Mouse (Mus musculus): ENCODE measurements around the gene Txnl4b. TPM values are rescaled to one million over a fixed set of nuclear protein-coding genes. Genes with fewer than 3 reads are reported as not detected.

Txnl4b gene
- polyA plus RNA-seq, 1 experiment from 2014 or later, result 20.6 TPM

DNA sequence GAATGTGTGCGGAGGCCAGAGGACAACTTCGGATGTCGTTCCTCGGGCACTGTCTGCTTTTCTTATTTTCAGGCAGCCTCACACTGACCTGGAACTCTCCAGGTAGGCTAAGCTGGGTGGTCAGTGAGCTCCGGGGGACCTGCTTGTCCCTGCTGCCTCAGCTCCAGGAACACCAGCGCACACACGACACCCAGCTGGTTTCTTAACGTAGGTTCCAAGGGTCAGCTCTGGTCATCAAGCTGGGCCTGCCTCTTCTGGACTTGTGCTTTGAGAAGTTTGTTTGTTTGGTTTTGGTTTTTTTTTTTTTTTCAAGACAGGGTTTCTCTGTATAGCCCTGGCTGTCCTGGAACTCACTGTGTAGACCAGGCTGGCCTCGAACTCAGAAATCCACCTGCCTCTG, 25.2 kb downstream of the Txnl4b start:
- Histone ChIP-seq H3K36me3 (ENCODE audit: control insufficient read depth, insufficient read depth, low read length) (peaks cover 7% of the 10 kb centered on the region; the same call in 1 of the 2 replicates), H3K4me1 (ENCODE audit: control insufficient read depth, insufficient read depth, low read length) (no peaks in the 10 kb centered on the region), H3K4me2 (replicated peaks; ENCODE audit: low read depth, low read length) (no peak overlapping the region), H3K27me3 (ENCODE audit: control insufficient read depth, insufficient read depth, low read length) (no peaks in the 10 kb centered on the region), H3K9ac (replicated peaks; ENCODE audit: low read depth, low read length) (no peak overlapping the region), H3K4me3 (ENCODE audit: low read depth, low read length) (no peak overlapping the region), H3K9me3 (ENCODE audit: control insufficient read depth, low read depth, low read length) (no peaks in the 10 kb centered on the region), H3K27ac (ENCODE audit: low read length) (no peak overlapping the region)
- WGBS, result 85% methylated on average over 9 of the region's 9 CpGs
- ATAC-seq (ENCODE audit: insufficient number of reproducible peaks, insufficient read depth, low FRiP score, low read depth), result no peak

DNA sequence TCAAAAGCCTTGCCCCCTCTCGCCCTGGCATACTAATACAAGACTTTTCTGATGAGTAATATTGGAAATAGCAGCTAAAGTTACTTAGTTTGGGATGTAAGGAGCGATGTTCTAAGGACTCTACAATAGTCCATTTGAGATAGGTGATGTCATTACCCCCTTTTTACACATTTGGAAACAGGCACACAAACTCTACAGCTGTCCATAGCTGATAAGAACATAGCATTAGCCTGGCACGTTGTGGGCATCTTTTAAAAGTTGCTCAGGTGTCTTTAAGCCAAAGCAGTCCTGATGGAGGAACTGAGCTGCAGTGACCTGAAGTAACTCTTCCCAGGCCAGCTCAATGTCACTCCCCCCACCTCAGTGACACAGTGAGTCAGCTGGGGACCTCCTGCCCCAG, 25.7 kb downstream of the Txnl4b start:
- Histone ChIP-seq H3K27ac (ENCODE audit: low read length) (no peak overlapping the region), H3K9me3 (ENCODE audit: control insufficient read depth, low read depth, low read length) (no peaks in the 10 kb centered on the region), H3K9ac (replicated peaks; ENCODE audit: low read depth, low read length) (no peak overlapping the region), H3K27me3 (ENCODE audit: control insufficient read depth, insufficient read depth, low read length) (no peaks in the 10 kb centered on the region), H3K4me3 (ENCODE audit: low read depth, low read length) (no peak overlapping the region), H3K4me1 (ENCODE audit: control insufficient read depth, insufficient read depth, low read length) (no peaks in the 10 kb centered on the region), H3K36me3 (ENCODE audit: control insufficient read depth, insufficient read depth, low read length) (peaks cover 7% of the 10 kb centered on the region; the same call in 1 of the 2 replicates), H3K4me2 (replicated peaks; ENCODE audit: low read depth, low read length) (no peak overlapping the region)
- no peak for ATAC-seq (ENCODE audit: insufficient number of reproducible peaks, insufficient read depth, low FRiP score, low read depth)
- WGBS, result 88% methylated on average over 3 of the region's 3 CpGs

DNA sequence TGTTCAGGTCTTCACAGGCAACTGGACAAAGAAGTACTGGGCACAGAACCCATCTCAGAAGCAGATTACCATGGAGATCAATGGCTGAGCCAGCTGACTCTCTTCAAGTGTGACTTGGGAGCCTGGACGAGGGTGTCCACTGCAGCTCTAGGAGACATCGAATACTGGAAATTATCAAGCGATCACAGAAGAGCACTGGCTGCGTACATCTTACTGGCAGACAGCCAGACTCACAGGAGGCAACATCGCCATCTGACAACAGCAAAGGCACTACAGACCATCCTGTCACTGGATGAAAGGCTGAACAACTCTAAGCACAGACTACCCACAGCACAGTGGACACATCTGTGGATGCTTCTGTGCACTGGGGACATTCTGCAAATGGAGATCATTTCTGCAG, 26.5 kb downstream of the Txnl4b start:
- Histone ChIP-seq H3K4me2 (replicated peaks; ENCODE audit: low read depth, low read length) (no peak overlapping the region), H3K9ac (replicated peaks; ENCODE audit: low read depth, low read length) (no peak overlapping the region), H3K4me3 (ENCODE audit: low read depth, low read length) (no peak overlapping the region), H3K9me3 (ENCODE audit: control insufficient read depth, low read depth, low read length) (no peaks in the 10 kb centered on the region), H3K36me3 (ENCODE audit: control insufficient read depth, insufficient read depth, low read length) (peaks cover 7% of the 10 kb centered on the region; the same call in 1 of the 2 replicates), H3K4me1 (ENCODE audit: control insufficient read depth, insufficient read depth, low read length) (no peaks in the 10 kb centered on the region), H3K27ac (ENCODE audit: low read length) (no peak overlapping the region), H3K27me3 (ENCODE audit: control insufficient read depth, insufficient read depth, low read length) (no peaks in the 10 kb centered on the region)
- 84% methylated on average over 5 of the region's 5 CpGs for WGBS
- ATAC-seq (ENCODE audit: insufficient number of reproducible peaks, insufficient read depth, low FRiP score, low read depth), result no peak

- Histone ChIP-seq H3K27ac (ENCODE audit: low read length) (no peak overlapping the region), H3K27me3 (ENCODE audit: control insufficient read depth, insufficient read depth, low read length) (no peaks in the 10 kb centered on the region), H3K9me3 (ENCODE audit: control insufficient read depth, low read depth, low read length) (no peaks in the 10 kb centered on the region), H3K36me3 (ENCODE audit: control insufficient read depth, insufficient read depth, low read length) (peaks cover 7% of the 10 kb centered on the region; the same call in 1 of the 2 replicates), H3K9ac (replicated peaks; ENCODE audit: low read depth, low read length) (no peak overlapping the region), H3K4me3 (ENCODE audit: low read depth, low read length) (no peak overlapping the region), H3K4me2 (replicated peaks; ENCODE audit: low read depth, low read length) (no peak overlapping the region), H3K4me1 (ENCODE audit: control insufficient read depth, insufficient read depth, low read length) (no peaks in the 10 kb centered on the region)
- no peak for ATAC-seq (ENCODE audit: insufficient number of reproducible peaks, insufficient read depth, low FRiP score, low read depth)
- 65% methylated on average over 6 of the region's 6 CpGs for WGBS
Measured at GRCm38 (mm10) chr8:109593117-109593788, 27.6 kb downstream of the Txnl4b start.

DNA sequence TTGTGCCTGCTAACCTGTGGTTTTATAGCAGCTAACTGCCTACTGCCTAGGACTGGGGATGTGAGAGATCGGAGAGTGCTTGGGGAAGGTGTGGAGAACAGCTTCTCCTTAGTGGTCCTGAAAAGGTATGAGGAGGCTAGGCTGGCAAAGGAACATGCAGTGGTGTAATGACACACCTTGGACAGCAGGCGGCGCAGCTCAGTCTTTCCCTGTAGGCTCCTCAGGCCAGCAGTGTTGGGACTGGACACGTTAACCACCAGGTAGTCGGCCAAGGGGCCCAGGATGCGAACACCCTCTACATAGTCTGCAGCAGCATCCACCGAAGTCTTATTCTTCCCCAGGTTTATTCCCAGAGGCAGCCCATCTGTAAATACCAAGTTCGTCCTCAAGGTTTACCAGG, 30.2 kb downstream of the Txnl4b start:
- peak; percentile 58; the same call in 1 of the 2 replicates for ATAC-seq (ENCODE audit: insufficient number of reproducible peaks, insufficient read depth, low FRiP score, low read depth)
- 46% methylated on average over 8 of the region's 8 CpGs for WGBS

DNA sequence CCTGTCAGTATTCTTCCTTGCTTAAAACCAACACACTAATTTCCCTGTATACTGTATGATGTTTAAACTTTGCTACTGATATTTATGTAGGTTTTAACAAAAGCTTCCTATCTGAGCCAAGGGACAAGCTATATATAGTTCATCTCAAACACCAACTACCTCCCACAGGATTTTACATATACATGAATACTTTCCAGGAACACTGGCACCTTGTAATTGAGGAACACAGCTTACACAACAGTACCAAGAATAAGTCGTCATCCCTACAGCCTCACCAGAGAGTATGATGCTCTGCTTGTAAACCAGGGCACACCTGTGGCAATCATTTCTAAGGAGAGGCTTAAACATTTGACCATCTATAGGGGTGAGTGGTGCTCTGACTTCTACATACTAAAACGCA, 41.0 kb downstream of the Txnl4b start:
- Histone ChIP-seq H3K4me1 (ENCODE audit: control insufficient read depth, insufficient read depth, low read length) (peaks cover 5% of the 10 kb centered on the region; the same call in 1 of the 2 replicates), H3K9ac (replicated peaks; ENCODE audit: low read depth, low read length) (no peak overlapping the region), H3K27me3 (ENCODE audit: control insufficient read depth, insufficient read depth, low read length) (no peaks in the 10 kb centered on the region), H3K9me3 (ENCODE audit: control insufficient read depth, low read depth, low read length) (no peaks in the 10 kb centered on the region), H3K36me3 (ENCODE audit: control insufficient read depth, insufficient read depth, low read length) (peaks cover 8% of the 10 kb centered on the region; the same call in 1 of the 2 replicates), H3K4me3 (ENCODE audit: low read depth, low read length) (no peak overlapping the region), H3K27ac (ENCODE audit: low read length) (no peak overlapping the region), H3K4me2 (replicated peaks; ENCODE audit: low read depth, low read length) (no peak overlapping the region)
- no peak for ATAC-seq (ENCODE audit: insufficient number of reproducible peaks, insufficient read depth, low FRiP score, low read depth)
- 79% methylated on average over 2 of the region's 2 CpGs for WGBS

More for the DNA sequence above, 30.2 kb downstream of the Txnl4b start:
- no peak overlapping the region for H3K9ac ChIP-seq (replicated peaks; ENCODE audit: low read depth, low read length)
- no peak overlapping the region for H3K27ac ChIP-seq (ENCODE audit: low read length)
- no peaks in the 10 kb centered on the region for H3K9me3 ChIP-seq (ENCODE audit: control insufficient read depth, low read depth, low read length)
- H3K4me1 ChIP-seq (ENCODE audit: control insufficient read depth, insufficient read depth, low read length), result no peaks in the 10 kb centered on the region
- no peak overlapping the region for H3K4me2 ChIP-seq (replicated peaks; ENCODE audit: low read depth, low read length)
- peaks cover 7% of the 10 kb centered on the region; the same call in 1 of the 2 replicates for H3K36me3 ChIP-seq (ENCODE audit: control insufficient read depth, insufficient read depth, low read length)
- no peak overlapping the region for H3K4me3 ChIP-seq (ENCODE audit: low read depth, low read length)
- H3K27me3 ChIP-seq (ENCODE audit: control insufficient read depth, insufficient read depth, low read length), result no peaks in the 10 kb centered on the region

- no peak for ATAC-seq (ENCODE audit: insufficient number of reproducible peaks, insufficient read depth, low FRiP score, low read depth)
- H3K4me2 ChIP-seq (replicated peaks; ENCODE audit: low read depth, low read length), result peak overlapping the region; percentile 63
- H3K9ac ChIP-seq (replicated peaks; ENCODE audit: low read depth, low read length), result peak overlapping the region; percentile 51
- no peak overlapping the region for H3K27ac ChIP-seq (ENCODE audit: low read length)
- peak overlapping the region; percentile 36 for H3K4me3 ChIP-seq (ENCODE audit: low read depth, low read length)
- H3K9me3 ChIP-seq (ENCODE audit: control insufficient read depth, low read depth, low read length), result no peaks in the 10 kb centered on the region
- 6% methylated on average over 12 of the region's 12 CpGs for WGBS
- H3K4me1 ChIP-seq (ENCODE audit: control insufficient read depth, insufficient read depth, low read length), result peaks cover 5% of the 10 kb centered on the region; the same call in 1 of the 2 replicates
- H3K27me3 ChIP-seq (ENCODE audit: control insufficient read depth, insufficient read depth, low read length), result no peaks in the 10 kb centered on the region
- H3K36me3 ChIP-seq (ENCODE audit: control insufficient read depth, insufficient read depth, low read length), result peaks cover 7% of the 10 kb centered on the region; the same call in 1 of the 2 replicates
Measured at GRCm38 (mm10) chr8:109607650-109608049, 42.0 kb downstream of the Txnl4b start.

- WGBS, result under 1% methylated on average over 42 of the region's 42 CpGs
- peak within 1 kb of the TSS; percentile 95 for H3K27ac ChIP-seq (ENCODE audit: low read length)
- H3K36me3 ChIP-seq (ENCODE audit: control insufficient read depth, insufficient read depth, low read length), result peaks cover 7% of the 10 kb centered on the region; the same call in 1 of the 2 replicates
- peak within 1 kb of the TSS; percentile 63 for H3K4me2 ChIP-seq (replicated peaks; ENCODE audit: low read depth, low read length)
- H3K4me3 ChIP-seq (ENCODE audit: low read depth, low read length), result peak within 1 kb of the TSS; percentile 36
- no peaks in the 10 kb centered on the region for H3K27me3 ChIP-seq (ENCODE audit: control insufficient read depth, insufficient read depth, low read length)
- H3K9me3 ChIP-seq (ENCODE audit: control insufficient read depth, low read depth, low read length), result no peaks in the 10 kb centered on the region
- H3K9ac ChIP-seq (replicated peaks; ENCODE audit: low read depth, low read length), result peak within 1 kb of the TSS; percentile 51
- peaks cover 5% of the 10 kb centered on the region; the same call in 1 of the 2 replicates for H3K4me1 ChIP-seq (ENCODE audit: control insufficient read depth, insufficient read depth, low read length)
- peak; percentile 99 for ATAC-seq (ENCODE audit: insufficient number of reproducible peaks, insufficient read depth, low FRiP score, low read depth)
Measured at GRCm38 (mm10) chr8:109608271-109609152, 42.8 kb downstream of the Txnl4b start, which contains the start of gene Dhodh. TSS of gene Dhodh (minus strand) at chr8:109608673.
